Mouse (Mus musculus): Measurements from ENCODE around the gene Trim29. TPM values are rescaled to one million over a fixed set of nuclear protein-coding genes. Genes with fewer than 3 reads are reported as not detected.
A peak's percentile ranks its signal among the peaks of the same experiment; 100 is the strongest.

Trim29 gene
- total and polyA plus RNA-seq, 2 experiments from 2014 or later = 0.11 TPM; not detected in 1

DNA sequence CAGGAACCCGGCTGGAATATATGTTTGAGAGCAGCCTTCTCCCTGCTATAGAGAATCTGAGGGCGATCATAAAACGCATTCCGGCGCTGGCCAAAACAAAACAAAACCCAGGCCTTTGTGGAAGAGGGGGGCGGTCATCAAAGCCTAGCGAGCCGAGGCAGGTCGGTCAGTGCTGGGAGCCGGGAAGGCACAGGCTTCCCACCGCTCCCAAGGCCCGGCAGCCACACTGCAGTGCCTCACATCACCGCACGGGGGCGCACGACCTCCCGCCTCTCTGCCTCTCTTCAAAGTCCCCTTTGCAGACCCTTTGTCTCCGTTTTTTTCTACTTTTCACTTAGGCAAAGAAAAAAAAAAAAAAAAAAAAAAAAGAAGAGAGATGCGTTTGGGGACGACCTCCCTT, 23.8 kb upstream of the Trim29 start:
- ATAC-seq (peak; percentile 69), DNase-seq (peak; percentile 74)
- TF ChIP-seq CTCF (IDR thresholded peaks at IDR 0.05; ENCODE audit: low read depth) = peak; percentile 91
- 2% methylated on average over 20 of the region's 20 CpGs for WGBS
- Histone ChIP-seq H3K9ac (no peak overlapping the region; the same call in 1 of the 2 replicates), H3K27ac (ENCODE audit: low read depth, low read length) (no peak overlapping the region), H3K4me2 (ENCODE audit: low read depth) (0 out of 2 replicates have a peak overlapping the region, but pooled peaks have one; percentile 4), H3K36me3 (ENCODE audit: insufficient read depth) (no peaks in the 10 kb centered on the region), H3K27me3 (ENCODE audit: insufficient read depth, low read length) (no peaks in the 10 kb centered on the region), H3K9me3 (ENCODE audit: low read length) (no peaks in the 10 kb centered on the region), H3K4me1 (ENCODE audit: insufficient read depth) (no peaks in the 10 kb centered on the region), H3K4me3 (ENCODE audit: low read depth, low read length) (no peak overlapping the region)

DNA sequence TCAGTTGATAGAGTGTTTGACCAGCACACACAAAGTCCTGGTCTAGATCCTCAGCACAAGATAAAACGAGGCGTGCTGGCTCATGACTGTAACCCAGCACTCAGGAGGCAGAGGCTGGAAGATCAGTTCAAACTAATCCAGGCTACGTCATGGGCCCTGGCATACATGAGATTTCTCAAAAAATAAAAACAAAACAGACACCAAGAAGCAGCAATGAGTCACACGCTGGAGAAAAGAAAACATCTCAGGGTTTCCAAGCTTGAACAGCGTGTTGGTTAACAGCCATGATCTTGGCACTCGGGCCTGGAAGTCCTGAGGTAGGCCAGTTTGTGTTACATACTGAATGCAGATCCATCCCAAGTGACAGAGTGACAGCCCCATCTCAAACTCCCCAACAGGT, 17.6 kb upstream of the Trim29 start:
- no peak for TF ChIP-seq CTCF (IDR thresholded peaks at IDR 0.05; ENCODE audit: low read depth)
- 84% methylated on average over 6 of the region's 6 CpGs for WGBS
- H3K4me3 ChIP-seq (ENCODE audit: low read depth, low read length) = no peak overlapping the region

DNA sequence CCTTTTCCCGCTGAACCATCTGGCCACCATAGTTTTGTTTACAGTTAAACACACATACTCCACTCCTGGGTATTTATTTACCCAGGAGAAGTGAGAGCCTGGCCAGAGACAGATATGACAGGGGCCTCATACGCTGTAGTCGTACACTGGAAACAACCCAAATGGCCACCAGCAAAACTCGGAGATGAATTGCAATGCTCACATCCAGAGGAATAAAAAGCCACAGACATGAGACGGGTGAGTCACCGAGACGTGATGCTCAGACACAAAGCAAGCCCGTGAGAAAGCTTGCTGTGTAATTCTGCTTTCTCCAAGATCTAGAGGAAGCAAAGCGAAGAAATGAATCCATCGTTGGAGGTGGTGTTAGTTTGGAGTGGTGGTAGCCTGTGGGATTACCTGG, 10.3 kb upstream of the Trim29 start:
- Histone ChIP-seq H3K27me3 (ENCODE audit: insufficient read depth, low read length) (no peaks in the 10 kb centered on the region), H3K27ac (ENCODE audit: low read depth, low read length) (no peak overlapping the region), H3K4me2 (ENCODE audit: low read depth) (no peak overlapping the region), H3K9ac (no peak overlapping the region), H3K9me3 (ENCODE audit: low read length) (no peaks in the 10 kb centered on the region), H3K36me3 (ENCODE audit: insufficient read depth) (no peaks in the 10 kb centered on the region), H3K4me3 (ENCODE audit: low read depth, low read length) (no peak overlapping the region), H3K4me1 (ENCODE audit: insufficient read depth) (no peaks in the 10 kb centered on the region)
- no peak for DNase-seq
- TF ChIP-seq CTCF (IDR thresholded peaks at IDR 0.05; ENCODE audit: low read depth) = no peak
- no peak for ATAC-seq
- 54% methylated on average over 10 of the region's 10 CpGs for WGBS

More for the DNA sequence above, 17.6 kb upstream of the Trim29 start:
- ATAC-seq (no peak), DNase-seq (no peak)
- no peaks in the 10 kb centered on the region for H3K27me3 ChIP-seq (ENCODE audit: insufficient read depth, low read length)
- no peaks in the 10 kb centered on the region for H3K4me1 ChIP-seq (ENCODE audit: insufficient read depth)
- no peaks in the 10 kb centered on the region for H3K36me3 ChIP-seq (ENCODE audit: insufficient read depth)
- H3K4me2 ChIP-seq (ENCODE audit: low read depth) = no peak overlapping the region
- H3K9me3 ChIP-seq (ENCODE audit: low read length) = no peaks in the 10 kb centered on the region
- H3K9ac ChIP-seq = no peak overlapping the region
- no peak overlapping the region for H3K27ac ChIP-seq (ENCODE audit: low read depth, low read length)

DNA sequence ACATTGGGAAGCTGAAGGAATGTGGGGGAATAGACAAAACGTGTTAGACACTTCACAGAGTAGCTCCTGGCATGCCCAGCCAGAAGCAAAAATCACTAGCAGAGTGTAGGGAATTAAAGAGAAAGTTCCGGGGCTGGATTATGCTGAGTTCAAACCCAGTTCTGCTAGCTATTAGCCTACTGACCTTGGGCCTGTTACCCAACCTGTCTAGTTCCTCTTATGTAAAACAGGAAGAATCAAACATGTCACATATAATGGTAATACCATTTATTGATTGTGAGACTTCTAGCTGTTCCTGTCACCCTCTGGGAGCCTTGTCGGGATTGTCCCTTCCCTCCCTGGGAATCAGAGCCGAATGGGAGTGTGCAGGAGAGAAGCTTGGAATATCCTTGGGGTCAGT, 7.7 kb upstream of the Trim29 start:
- H3K4me1 ChIP-seq (ENCODE audit: insufficient read depth) = no peaks in the 10 kb centered on the region

DNA sequence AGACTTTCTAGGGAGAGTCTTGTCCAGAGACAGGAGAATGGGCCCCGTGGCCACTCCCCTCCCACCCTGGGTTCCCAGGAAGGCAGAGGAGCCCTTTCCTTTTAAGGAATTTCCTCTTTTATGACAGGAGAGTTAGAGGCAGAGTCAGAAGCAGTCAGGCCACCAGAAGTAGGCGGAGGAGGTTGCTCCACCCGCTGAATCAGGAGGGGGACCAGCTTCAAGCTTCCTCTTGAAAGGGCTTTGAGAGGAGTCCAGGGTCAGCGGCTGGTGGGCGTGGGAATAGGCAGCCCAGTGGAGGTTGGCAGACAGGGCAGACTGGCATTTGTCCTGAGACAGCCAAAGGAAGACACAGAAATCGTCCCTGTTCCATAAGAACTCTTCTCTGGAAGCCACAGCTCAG, 4.8 kb upstream of the Trim29 start:
- no peak overlapping the region for H3K27ac ChIP-seq (ENCODE audit: low read depth, low read length)
- 55% methylated on average over 6 of the region's 6 CpGs for WGBS
- no peak overlapping the region for H3K4me3 ChIP-seq (ENCODE audit: low read depth, low read length)
- no peak for ATAC-seq
- DNase-seq = no peak
- H3K36me3 ChIP-seq (ENCODE audit: insufficient read depth) = no peaks in the 10 kb centered on the region
- no peaks in the 10 kb centered on the region for H3K27me3 ChIP-seq (ENCODE audit: insufficient read depth, low read length)
- no peaks in the 10 kb centered on the region for H3K9me3 ChIP-seq (ENCODE audit: low read length)
- TF ChIP-seq CTCF (IDR thresholded peaks at IDR 0.05; ENCODE audit: low read depth) = no peak
- H3K4me2 ChIP-seq (ENCODE audit: low read depth) = no peak overlapping the region
- H3K4me1 ChIP-seq (ENCODE audit: insufficient read depth) = no peaks in the 10 kb centered on the region
- no peak overlapping the region for H3K9ac ChIP-seq

More for the DNA sequence above, 7.7 kb upstream of the Trim29 start:
- Histone ChIP-seq H3K27ac (ENCODE audit: low read depth, low read length) (no peak overlapping the region), H3K9me3 (ENCODE audit: low read length) (no peaks in the 10 kb centered on the region), H3K9ac (no peak overlapping the region), H3K4me2 (ENCODE audit: low read depth) (no peak overlapping the region), H3K4me3 (ENCODE audit: low read depth, low read length) (no peak overlapping the region), H3K27me3 (ENCODE audit: insufficient read depth, low read length) (no peaks in the 10 kb centered on the region), H3K36me3 (ENCODE audit: insufficient read depth) (no peaks in the 10 kb centered on the region)
- TF ChIP-seq CTCF (IDR thresholded peaks at IDR 0.05; ENCODE audit: low read depth) = no peak
- ATAC-seq (no peak), DNase-seq (no peak)
- 67% methylated on average over 4 of the region's 4 CpGs for WGBS

DNA sequence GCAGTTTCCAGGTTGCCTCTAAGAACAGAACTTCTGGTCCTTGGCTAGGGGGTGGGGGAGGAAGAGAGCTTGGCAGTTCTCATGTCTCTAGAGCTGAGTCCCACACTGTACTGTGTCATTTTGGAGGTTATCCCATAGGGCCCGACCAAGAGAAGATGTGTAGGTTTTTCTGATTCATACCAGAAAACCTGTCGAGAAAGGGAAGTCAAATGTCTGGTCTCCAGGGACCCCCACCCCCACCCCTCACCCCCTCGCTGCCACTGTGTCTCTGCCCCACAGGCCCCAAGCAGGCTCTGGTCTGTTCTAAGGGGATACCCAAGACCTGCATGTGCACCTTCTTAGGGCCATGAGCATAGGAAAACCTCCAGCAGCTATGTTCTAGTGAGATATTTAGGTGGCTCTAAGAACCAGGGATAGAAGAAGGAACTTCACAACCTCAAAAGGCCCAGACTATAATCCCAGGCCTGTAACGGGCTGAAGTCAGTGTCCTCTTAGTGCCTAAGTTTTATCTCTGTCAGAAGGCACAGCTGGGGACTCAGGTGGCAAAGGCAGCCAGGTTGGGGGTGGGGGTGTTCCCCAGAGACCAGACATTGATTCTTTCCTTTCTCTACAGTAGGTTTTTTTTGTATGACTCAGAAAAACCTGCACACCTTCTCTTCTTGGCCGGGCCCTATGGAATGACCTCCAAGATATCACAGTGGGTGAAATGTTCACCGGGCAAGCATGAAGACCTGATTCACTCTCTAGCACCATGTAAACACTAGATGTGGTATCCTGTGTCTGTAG, 1.4 kb upstream of the Trim29 start:
- Histone ChIP-seq H3K36me3 (ENCODE audit: insufficient read depth) (no peaks in the 10 kb centered on the region), H3K9ac (no peak overlapping the region), H3K9me3 (ENCODE audit: low read length) (no peaks in the 10 kb centered on the region), H3K4me1 (ENCODE audit: insufficient read depth) (no peaks in the 10 kb centered on the region), H3K27me3 (ENCODE audit: insufficient read depth, low read length) (no peaks in the 10 kb centered on the region), H3K27ac (ENCODE audit: low read depth, low read length) (no peak overlapping the region), H3K4me3 (ENCODE audit: low read depth, low read length) (no peak overlapping the region), H3K4me2 (ENCODE audit: low read depth) (no peak overlapping the region)
- 87% methylated on average over 6 of the region's 6 CpGs for WGBS
- ATAC-seq (no peak), DNase-seq (no peak)
- no peak for TF ChIP-seq CTCF (IDR thresholded peaks at IDR 0.05; ENCODE audit: low read depth)

DNA sequence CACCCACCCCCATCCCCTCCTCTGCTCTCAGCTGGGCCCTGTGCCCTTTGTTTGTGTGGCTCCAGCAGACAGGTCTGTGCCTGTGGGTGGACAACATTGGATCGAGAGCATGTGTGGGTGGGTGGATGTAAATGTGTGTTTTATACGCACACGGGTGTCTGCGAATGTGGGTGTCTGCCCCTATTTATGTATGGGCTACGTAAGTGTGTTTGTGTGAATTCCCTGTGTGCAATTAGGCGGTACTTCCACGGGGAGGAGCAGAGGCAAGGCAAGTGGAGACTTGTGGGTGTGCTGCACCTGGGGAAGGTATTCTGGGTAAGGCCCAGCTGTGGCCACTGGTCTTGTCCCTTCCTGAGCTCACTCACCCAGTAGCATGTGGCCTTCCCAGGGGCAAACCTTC, 1.5 kb downstream of the Trim29 start:
- no peaks in the 10 kb centered on the region for H3K36me3 ChIP-seq (ENCODE audit: insufficient read depth)
- DNase-seq (no peak), ATAC-seq (no peak)
- H3K9me3 ChIP-seq (ENCODE audit: low read length) = no peaks in the 10 kb centered on the region
- no peaks in the 10 kb centered on the region for H3K27me3 ChIP-seq (ENCODE audit: insufficient read depth, low read length)
- no peak overlapping the region for H3K27ac ChIP-seq (ENCODE audit: low read depth, low read length)
- no peak overlapping the region for H3K9ac ChIP-seq
- H3K4me1 ChIP-seq (ENCODE audit: insufficient read depth) = no peaks in the 10 kb centered on the region
- 84% methylated on average over 7 of the region's 7 CpGs for WGBS
- no peak for TF ChIP-seq CTCF (IDR thresholded peaks at IDR 0.05; ENCODE audit: low read depth)
- H3K4me2 ChIP-seq (ENCODE audit: low read depth) = no peak overlapping the region
- no peak overlapping the region for H3K4me3 ChIP-seq (ENCODE audit: low read depth, low read length)
